Mouse (Mus musculus) spleen, postnatal 36 days (tissue): Measurements from ENCODE around the gene Mtfr2.

Experiments used
- DNase-seq, 2 experiments: peaks; one replicate each; pipeline ENCODE4 v3.0.0; 2022; ENCODE audit warnings: low spot score in 2 of 2, mixed read lengths in 1 of 2

Mtfr2 gene

DNA sequence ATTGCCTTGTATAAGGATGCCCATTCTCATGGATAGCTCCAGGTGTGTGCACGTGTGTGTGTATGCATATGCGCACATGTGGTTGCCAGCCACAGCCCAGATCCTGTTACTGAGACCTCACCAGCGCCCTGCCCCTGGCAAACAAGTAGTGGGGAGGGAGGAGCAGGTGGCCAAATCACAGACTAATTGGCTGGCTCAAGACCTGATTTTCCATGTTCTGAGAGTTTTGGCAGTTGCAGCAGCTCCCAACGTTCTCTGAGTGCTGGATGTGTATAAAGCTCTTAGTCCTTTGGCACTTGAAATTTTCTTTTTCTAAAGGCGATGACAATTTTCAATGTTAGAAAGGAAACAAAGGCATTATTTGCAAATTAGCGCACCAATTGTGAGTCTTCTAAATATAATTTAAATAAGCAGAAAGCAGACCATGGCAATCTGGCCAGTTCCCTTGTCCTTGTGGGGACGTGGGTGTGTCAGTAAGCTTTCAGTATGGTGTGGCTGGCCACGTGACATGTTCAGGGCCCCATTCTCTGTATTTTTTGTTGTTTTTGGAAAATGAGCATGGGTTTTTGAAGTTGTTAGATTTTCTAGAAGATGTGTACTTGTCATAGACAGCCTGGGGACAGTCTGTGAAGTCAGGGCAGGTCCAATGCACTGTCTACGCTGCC is 31.6 kb downstream of the Mtfr2 start:
- DNase-seq, result no peak

DNA sequence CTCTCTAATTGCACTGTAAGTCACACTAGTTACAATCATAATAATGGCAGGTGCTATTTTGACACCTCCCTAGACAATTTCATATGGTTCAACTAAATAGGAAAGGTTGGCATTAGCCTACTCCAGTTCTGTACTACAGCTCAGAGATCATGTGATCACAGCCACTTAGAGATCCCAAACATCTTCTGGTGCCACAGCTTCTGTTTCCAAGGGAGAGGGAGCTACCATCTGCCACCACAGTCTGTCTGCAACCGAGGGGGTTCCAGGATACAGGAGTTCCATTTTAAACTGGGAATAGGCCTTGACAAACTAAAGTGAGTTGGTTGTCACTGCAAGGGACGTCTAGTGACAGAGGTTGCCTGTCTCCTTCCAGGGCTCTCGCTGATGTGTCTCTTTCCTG is 33.2 kb downstream of the Mtfr2 start:
- DNase-seq, result no peak

DNA sequence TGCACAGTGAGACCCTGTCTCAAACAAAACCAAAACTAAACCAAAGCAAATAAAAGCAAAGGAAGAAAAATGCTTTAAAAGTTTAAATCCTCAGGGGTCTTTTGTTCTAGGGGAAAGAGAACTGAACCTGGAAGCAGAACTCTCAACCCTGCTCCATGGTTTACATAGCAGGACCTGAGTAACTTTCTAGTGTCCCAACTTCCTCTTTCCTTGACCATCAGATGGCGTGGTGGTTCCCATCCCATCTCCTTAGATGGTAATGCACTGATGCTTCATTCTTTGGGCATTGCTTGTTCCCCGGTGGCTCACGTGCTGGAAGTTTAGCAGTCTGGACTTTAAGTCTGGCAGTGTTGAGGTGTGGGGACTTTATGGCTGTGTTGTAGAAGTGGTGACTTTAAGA is 33.8 kb downstream of the Mtfr2 start:
- DNase-seq, result no peak

DNA sequence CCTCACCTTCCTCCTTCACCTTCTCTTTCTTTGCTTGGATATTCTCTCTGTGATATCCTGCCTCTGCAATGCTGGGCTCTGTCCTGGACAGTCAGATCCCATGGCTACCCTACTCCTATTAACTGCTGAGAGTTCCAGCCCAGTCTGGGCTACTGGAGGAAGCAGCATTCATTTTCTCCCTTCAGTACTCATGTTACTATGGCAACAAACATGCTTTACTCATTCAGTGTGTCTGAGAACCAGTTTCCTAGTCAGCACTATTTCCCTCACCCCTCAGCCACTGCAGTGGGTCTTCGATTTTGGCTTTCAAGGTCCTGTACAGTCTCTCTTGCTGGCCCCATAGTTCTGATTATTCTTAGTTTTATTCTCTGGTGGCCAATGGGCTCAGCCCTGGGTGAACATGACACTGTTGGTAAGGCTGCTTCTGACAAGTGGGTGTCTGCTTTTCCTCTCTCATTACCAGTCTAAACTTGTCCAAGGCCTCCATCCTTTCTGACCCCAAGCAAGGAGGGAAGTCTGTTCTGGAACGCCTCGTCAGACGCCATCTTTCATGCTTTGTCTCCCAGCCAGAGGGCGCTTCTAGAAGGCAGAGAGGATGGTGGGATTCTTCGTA is 35.3 kb downstream of the Mtfr2 start:
- no peak for DNase-seq

DNA sequence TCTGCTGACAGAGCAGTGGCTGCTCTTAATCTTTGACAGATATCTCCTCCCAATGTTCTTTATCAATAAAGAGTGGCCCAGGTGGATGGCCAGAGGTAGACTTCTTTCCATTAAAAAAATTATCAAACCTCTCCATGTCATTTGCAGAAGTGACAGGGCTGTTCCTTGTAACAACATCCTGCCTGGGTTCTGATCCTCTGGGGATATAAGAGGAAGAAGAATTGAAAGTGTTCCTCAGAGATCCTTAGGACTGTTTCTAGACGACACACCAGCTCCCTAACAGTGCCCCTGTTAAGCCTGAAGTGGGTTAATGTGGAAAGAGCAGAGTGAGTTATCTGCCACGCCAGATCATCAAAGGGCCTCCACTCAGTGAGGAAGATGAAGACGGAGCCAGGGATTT is 43.0 kb downstream of the Mtfr2 start:
- DNase-seq, result no peak

DNA sequence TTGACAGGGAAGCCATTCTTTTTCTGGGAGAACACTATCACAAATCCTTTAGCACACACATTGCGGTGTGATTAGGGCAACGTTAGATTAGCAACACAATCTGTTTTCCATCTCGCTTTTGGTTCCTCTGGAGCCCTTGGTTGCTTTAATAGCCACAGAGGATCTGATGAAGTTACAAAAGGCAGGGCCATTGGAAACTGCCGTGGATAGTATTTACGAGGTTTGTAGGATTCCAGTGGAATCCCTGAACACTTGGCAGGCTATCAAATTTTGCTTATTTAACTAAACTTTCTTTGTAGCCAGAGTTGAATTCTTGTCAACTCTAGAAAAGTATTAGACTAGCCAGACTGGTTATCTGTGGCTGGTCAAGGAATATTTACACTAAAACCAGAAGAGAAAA is 47.2 kb downstream of the Mtfr2 start:
- DNase-seq, result no peak

GRCm38 (mm10) chr10:20395778-20396177 is 48.2 kb downstream of the Mtfr2 start:
- peak in 1 of 2 experiments; percentile 16 for DNase-seq

- peak; percentile 44 to 46 for DNase-seq
Observed at GRCm38 (mm10) chr10:20398224-20398623, 50.7 kb downstream of the Mtfr2 start.

DNA sequence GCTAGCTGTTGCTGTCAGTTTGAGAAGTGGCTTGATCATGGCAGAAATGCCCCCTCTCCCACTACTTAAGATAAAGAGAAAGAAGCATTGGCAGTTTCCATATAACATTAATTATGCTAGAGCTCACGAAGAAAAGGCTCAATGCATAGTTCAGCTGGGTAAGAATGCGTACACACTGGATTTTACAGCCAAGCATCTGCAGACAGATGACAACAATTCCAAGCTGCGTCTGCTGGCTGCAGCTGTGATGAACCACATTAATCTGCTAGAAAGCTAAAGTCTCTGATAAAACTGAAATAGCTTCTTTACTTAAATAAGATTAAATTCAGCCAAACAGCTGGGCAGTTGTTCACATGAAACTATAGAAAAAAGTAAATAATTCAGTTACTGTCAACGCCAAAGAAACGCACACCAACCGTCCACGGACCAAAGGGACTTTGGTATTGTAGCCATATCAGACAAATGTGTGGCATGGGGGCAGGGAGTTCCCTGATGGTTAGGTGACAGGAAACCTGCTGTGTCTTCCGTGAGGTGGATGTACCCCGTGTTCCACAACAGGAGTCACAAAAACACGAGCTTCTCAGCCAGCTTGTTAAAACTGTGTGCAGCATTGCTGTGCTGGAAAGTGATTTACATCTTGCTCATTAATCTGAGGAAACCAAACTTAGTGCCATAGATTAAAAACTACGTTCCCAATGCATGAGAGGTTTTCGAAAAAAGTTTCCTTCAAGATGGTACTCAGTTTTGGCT is 51.2 kb downstream of the Mtfr2 start:
- DNase-seq, result no peak

- no peak for DNase-seq
Observed at GRCm38 (mm10) chr10:20400406-20400805, 52.8 kb downstream of the Mtfr2 start.

DNA sequence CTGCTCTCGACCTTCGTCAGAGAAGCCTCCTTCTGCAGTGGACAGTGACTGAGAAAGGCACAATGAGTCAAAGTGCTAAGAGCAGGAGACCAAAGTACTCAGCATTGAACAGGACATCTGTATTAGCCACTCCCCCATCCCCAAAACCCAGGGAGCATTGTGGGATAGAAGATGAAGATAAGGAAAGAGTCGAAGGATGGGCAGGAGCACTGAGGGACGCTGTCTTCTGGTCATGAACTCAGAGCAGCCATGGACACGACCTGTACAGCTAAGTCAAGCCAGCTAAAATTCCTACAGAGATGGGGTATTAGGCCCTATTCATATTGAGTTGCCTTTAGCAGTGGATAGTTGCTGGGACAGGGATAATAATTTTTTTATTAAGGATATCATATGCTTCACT is 55.4 kb downstream of the Mtfr2 start:
- DNase-seq, result no peak

- DNase-seq, result no peak
Observed at GRCm38 (mm10) chr10:20405471-20405870, 57.9 kb downstream of the Mtfr2 start.

DNA sequence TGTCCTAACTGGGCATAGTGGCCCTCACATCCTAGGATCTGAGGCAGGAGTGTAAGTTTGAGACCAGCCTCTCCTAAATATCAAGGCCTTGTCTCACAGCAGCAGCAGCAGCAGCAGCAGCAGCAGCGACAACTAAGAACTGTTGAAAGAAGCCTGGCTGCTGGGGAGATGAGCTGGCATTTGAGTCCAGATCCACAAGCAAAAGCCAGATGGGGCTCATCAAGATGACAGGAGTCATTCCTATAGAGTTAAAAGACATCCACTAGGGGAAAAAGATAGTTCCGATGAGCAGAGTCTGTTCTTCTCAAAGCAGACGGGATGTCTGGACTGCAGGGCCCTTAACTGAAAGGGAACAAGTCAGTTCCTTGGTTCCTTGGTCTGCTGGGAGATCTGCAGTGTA is 60.8 kb downstream of the Mtfr2 start:
- no peak for DNase-seq

DNA sequence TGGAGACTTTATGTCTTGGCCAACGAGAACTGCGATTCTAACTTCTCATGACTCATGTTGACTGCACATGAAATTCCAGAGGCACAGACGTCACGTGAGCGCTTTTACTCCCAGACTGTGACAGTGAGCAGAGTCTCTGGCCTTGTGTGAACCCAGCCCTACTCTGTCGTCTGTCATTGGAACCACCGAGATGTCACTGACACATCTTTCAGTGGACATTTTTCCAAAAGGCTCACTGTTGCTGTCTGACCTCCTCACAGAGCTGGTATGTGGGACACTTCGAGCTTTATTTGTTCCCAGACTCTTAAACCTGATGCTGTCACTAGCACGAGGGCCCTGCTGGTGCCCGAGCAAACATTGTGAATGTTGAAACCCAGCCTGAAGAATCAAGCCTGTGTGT is 61.6 kb downstream of the Mtfr2 start:
- DNase-seq, result no peak
